8 mouse cellular contexts compared by ENCODE assay signal in the genomic region with DNA sequence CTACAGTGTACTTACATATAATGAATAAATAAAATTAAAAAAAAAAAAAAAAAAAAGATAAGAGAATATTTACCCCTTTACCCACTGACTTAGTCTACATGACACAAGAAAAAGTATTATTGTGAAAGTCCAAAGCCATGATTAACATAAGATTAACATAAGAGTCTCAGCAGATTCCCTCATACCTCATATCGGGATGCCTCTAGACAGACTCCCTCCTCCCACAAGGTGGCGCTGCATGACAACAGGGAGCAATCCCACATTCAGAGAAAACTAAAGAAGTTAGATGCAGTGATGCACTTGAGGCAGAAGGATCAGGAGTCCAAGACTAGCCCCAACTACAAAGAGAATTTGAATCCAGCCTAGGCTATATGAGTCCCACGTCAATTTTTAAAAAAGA. TPM values are rescaled to one million over a fixed set of nuclear protein-coding genes. Genes with fewer than 3 reads are reported as not detected.
DNase-seq lines count a peak whose midpoint lies in the region; ATAC-seq and TF ChIP-seq lines count a peak whose summit lies in the region.

No protein-coding gene starts in this region.

- TF ChIP-seq POLR2A in kidney, adult 2 months (IDR thresholded peaks at IDR 0.05; ENCODE audit: low read depth, low read length), result no peak
- no peak for TF ChIP-seq POLR2A in liver, adult 2 months (IDR thresholded peaks at IDR 0.05; ENCODE audit: extremely low read depth, insufficient read depth, low read length)

- no peak overlapping the region for H3K4me2 ChIP-seq in stomach, embryonic 16.5 days (ENCODE audit: low read depth, low read length)

- WGBS in kidney, adult 2 months, result 11% methylated on average over 3 of the region's 3 CpGs
- 14% methylated on average over 3 of the region's 3 CpGs for WGBS in liver, adult 2 months
- 17% methylated on average over 3 of the region's 3 CpGs for WGBS in stomach, embryonic 16.5 days

- peaks cover 18% of the 10 kb centered on the region; the same call in 1 of the 2 replicates for H3K79me2 ChIP-seq in liver, adult 2 months (ENCODE audit: control insufficient read depth, insufficient read depth, low read length)

- peak; percentile 99 for TF ChIP-seq CTCF in kidney, adult 2 months (conservative IDR thresholded peaks at IDR 0.05; ENCODE audit: insufficient read depth, insufficient read length, low read depth, low read length)
- peak; percentile 84 for TF ChIP-seq CTCF in liver, adult 2 months (IDR thresholded peaks at IDR 0.05; ENCODE audit: low read depth, low read length)

- H3K9ac ChIP-seq in liver, adult 2 months (ENCODE audit: low read depth, low read length), result no peak overlapping the region
- no peak overlapping the region for H3K9ac ChIP-seq in stomach, embryonic 16.5 days (ENCODE audit: low read length)

- no peaks in the 10 kb centered on the region for H3K36me3 ChIP-seq in kidney, adult 2 months (ENCODE audit: control insufficient read depth, insufficient read depth, low read length)
- no peaks in the 10 kb centered on the region for H3K36me3 ChIP-seq in liver, adult 2 months (ENCODE audit: control insufficient read depth, insufficient read depth, low read length)
- H3K36me3 ChIP-seq in stomach, embryonic 16.5 days (ENCODE audit: control insufficient read depth, insufficient read depth, low read length), result no peaks in the 10 kb centered on the region

- no peak overlapping the region for H3K27ac ChIP-seq in kidney, adult 2 months (ENCODE audit: insufficient read depth, low read depth, low read length)
- H3K27ac ChIP-seq in liver, adult 2 months (replicated peaks; ENCODE audit: insufficient read depth, low read depth, low read length), result no peak overlapping the region
- H3K27ac ChIP-seq in stomach, embryonic 16.5 days (ENCODE audit: low read length), result no peak overlapping the region

- no peaks in the 10 kb centered on the region for H3K27me3 ChIP-seq in kidney, adult 2 months (replicated peaks; ENCODE audit: control insufficient read depth, insufficient read depth, low read length)
- H3K27me3 ChIP-seq in liver, adult 2 months (ENCODE audit: control insufficient read depth, insufficient read depth, low read length), result no peaks in the 10 kb centered on the region
- H3K27me3 ChIP-seq in stomach, embryonic 16.5 days (ENCODE audit: control insufficient read depth, insufficient read depth, low read length), result no peaks in the 10 kb centered on the region

- no peak overlapping the region for H3K4me3 ChIP-seq in kidney, adult 2 months (ENCODE audit: insufficient read depth, low read depth, low read length)
- H3K4me3 ChIP-seq in liver, adult 2 months (ENCODE audit: insufficient read depth, low read depth, low read length), result no peak overlapping the region; the same call in 1 of the 2 replicates
- no peak overlapping the region for H3K4me3 ChIP-seq in stomach, embryonic 16.5 days (replicated peaks; ENCODE audit: low read length)

- no peaks in the 10 kb centered on the region for H3K9me3 ChIP-seq in stomach, embryonic 16.5 days (replicated peaks; ENCODE audit: control insufficient read depth, low read length)

- DNase-seq in A20 (ENCODE audit: low read depth, low spot score), result peak; percentile 83
- peak; percentile 91 for DNase-seq in adrenal gland, postnatal 10 days
- DNase-seq in embryo, embryonic 11.5 days (ENCODE audit: low read depth, low spot score), result peak; percentile 67
- DNase-seq in kidney, adult 2 months, result peak; percentile 80
- peak; percentile 62 for DNase-seq in liver, adult 2 months (ENCODE audit: extremely low read depth, low read depth, low spot score)

- H3K4me1 ChIP-seq in kidney, adult 2 months (ENCODE audit: control insufficient read depth, insufficient read depth, low read length), result no peaks in the 10 kb centered on the region
- H3K4me1 ChIP-seq in liver, adult 2 months (ENCODE audit: control insufficient read depth, insufficient read depth, low read length), result peaks cover 2% of the 10 kb centered on the region; the same call in 1 of the 2 replicates
- 0 out of 2 replicates have a peak, but pooled peaks cover 3% of the 10 kb centered on the region for H3K4me1 ChIP-seq in stomach, embryonic 16.5 days (ENCODE audit: control insufficient read depth, insufficient read depth, low read length)

- peak; percentile 90 for ATAC-seq in granulocyte monocyte progenitor cell, adult 5-6 weeks (replicated peaks; ENCODE audit: poor library complexity, severe bottlenecking)
- peak; percentile 87 for ATAC-seq in monocyte, adult 5-6 weeks (replicated peaks; ENCODE audit: insufficient number of reproducible peaks, low FRiP score, low TSS enrichment, poor library complexity, severe bottlenecking)
- peak; percentile 50; the same call in 1 of the 2 replicates for ATAC-seq in stomach, embryonic 16.5 days (ENCODE audit: insufficient read depth, low FRiP score)

RNA-seq across cellular contexts. Expression of a gene that starts 29.7 kb away (rescaled TPM):
- total RNA-seq in adrenal gland, postnatal 10 days (2021), result 10 to 100 TPM; 20.4 to 21.8 TPM
- 11.2 and 11.4 TPM in 2 replicates for total RNA-seq in granulocyte monocyte progenitor cell, adult 5-6 weeks (2014; fragmentation: Nextera tagmentation)
- 2.9 and 4.7 TPM in 2 replicates for total RNA-seq in granulocyte monocyte progenitor cell, adult 5-6 weeks (2017)
- 11.2 and 11.7 TPM in 2 replicates for polyA plus RNA-seq in kidney, adult 2 months (2012; rRNA removed)
- total RNA-seq in liver, adult 2 months (2014; rRNA removed), result 2.9 and 4.2 TPM in 2 replicates
- polyA plus RNA-seq in liver, adult 2 months (2012; rRNA removed), result 4.5 and 5.4 TPM in 2 replicates
- 9.8 to 19.1 TPM (median 12.6 TPM) in 3 replicates for total RNA-seq in monocyte, adult 5-6 weeks (2017)
- 8.3 and 10.6 TPM in 2 replicates for polyA plus RNA-seq in stomach, embryonic 16.5 days (2015; fragmentation: Nextera tagmentation; extraction: Ambion mirVana)
